Mouse (Mus musculus) adrenal gland, postnatal 36 days (tissue): ENCODE measurements at regions not wholly inside any gene's neighbourhood (a gene's known extent, or its start where the extent isn't known, plus 50 kb on each side); places are given as distances from the start of the nearest gene placed in this dataset.

Source experiments
- DNase-seq, 2 experiments: peaks; one replicate each; pipeline ENCODE4 v3.0.0; 2021; ENCODE audit warnings: mixed read lengths in 1 of 2

- peak; percentile 34 to 35 for DNase-seq
These were observed 384.4 kb downstream of the Rapgef2 start for GRCm38 (mm10) chr3:78901838-78902484.

DNA sequence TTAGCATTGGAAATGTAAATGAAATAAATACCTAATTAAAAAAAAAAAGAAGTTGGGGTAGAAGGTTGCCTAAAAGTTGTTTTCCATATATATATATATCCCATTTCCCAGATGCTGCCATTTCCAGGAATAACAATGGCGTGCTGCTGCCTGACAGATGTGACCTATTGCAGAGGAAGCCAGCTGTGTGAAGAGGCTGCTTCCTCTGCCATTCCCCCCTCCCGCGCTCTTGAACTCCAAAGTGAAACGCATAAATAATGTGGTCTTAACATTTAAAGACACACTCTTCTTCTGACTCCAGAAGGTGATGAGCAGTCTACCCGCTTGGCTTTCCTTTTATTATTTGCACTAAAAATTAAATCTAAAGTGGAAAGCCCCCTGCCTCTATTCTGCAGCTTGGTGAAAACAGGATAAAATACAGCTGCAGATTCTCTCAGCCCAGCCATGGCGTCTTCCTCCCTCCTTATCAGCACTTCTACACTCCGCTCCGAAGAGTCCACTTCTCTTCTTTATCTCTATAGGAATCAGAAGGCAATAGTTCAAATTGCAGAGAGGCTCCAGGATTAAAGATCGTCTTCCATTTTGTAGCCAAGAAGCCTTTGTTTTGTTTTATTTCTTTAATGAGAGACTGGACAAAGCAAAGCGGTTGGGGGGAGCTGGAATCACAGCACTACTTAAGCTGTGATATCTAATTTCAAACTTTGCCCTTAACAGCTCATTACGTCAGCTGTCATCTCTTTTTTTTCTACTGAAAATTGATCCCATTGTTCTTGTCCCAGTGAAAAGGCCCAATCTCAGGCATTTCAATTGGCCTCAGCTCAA, 385.1 kb downstream of the Rapgef2 start:
- no peak for DNase-seq

GRCm38 (mm10) chr3:78899446-78900230, 386.7 kb downstream of the Rapgef2 start:
- DNase-seq, result no peak

DNA sequence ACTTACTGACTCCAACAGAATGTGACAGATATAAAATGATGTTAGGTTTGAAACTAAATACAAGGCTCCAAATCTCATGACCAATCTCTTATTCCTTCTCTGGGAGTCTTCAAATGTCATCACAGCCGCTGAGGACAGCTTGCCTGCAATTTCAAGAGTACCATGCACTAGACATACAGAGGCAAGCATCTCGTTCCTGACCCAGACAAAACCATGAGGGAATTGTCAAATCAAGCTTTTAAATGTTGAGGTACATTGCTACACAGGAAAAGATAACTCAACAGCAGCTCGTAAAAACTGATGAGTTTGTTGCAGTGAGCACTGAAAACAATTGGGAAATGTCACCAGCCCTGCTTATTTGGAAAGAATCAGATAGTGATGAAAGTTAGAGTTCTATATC, 397.0 kb downstream of the Rapgef2 start:
- DNase-seq, result no peak

DNA sequence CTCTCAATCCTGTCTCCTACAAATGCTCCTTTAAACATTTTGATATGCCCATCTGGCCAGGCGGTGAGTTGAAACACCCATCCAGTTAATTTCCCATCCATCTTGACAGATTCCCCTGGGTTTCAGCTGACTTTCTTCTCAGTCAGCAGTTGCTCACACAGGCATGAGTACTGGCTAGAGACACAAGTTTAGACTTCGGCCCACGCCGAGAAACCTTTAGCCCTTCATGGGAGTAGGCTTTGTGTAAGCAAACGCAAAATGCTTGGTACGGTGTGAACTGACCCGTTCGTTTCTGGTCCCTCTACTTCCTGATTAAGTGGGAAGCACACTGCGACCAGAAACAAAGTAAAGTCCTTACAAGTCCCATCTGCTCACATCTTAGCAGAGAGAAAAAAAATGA, 401.6 kb downstream of the Rapgef2 start:
- DNase-seq, result no peak

DNA sequence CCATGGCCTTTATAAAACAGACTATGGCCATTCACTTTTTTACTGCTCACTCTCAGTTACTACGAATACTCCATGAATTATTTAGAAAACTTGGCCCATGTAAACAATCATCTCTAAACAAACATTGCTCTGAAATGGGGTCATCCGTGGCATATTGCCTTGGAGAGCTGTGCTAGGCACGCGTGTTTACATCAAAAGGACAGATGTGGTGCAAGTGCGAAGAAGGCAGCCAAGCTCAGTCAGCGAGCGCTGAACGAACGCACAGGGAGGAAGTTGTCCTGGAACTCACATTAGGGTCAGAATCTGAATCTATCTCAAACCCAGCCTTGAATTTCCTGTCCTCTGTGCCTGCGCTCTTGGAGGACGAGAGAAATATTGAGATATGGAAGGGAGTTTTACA, 402.3 kb downstream of the Rapgef2 start:
- DNase-seq, result no peak

DNA sequence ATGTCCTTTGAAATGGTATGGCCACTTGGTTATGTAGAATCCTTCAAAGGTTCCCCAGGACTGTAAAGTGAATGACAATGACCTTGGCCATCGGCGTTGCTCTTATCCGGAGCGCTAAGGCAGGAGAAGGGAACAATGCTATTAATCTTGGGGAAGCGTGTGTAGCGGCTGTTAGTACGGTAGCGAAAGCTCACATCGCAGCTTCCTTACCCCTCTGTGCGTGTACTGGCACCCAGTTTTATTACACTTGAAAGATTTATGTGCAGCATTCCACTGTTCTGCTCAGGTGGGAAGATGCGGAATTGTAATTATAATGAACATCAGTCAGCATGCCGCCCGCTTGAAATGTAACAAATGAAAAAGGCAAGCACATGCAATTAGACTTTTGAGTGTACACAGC, 406.2 kb downstream of the Rapgef2 start:
- DNase-seq, result no peak

- DNase-seq, result no peak
These were observed 409.0 kb downstream of the Rapgef2 start for GRCm38 (mm10) chr3:78877323-78877722.

- DNase-seq, result no peak
These were observed 419.4 kb downstream of the Rapgef2 start for GRCm38 (mm10) chr3:78866896-78867295.

GRCm38 (mm10) chr3:78866083-78866726, 420.1 kb downstream of the Rapgef2 start:
- no peak for DNase-seq

DNA sequence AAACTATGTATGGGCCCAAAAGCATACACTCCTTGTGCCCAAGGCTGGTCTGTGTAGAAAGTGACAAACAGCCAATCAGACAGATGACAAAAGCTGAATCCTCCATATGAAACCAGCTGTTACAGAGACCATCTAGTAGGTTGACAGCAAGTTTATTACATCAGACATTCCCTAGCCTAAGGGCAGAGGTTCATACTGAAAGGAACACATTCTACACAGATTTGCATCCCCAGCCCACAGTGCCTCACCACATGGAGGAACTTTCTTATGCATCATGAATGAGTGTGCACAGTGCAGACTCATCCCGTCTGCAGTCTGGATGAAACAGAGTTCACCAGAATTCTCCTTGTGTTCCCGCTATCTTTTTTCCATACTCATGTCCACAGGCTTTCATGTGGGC, 423.3 kb downstream of the Rapgef2 start:
- no peak for DNase-seq

- no peak for DNase-seq
These were observed 439.5 kb downstream of the Rapgef2 start for GRCm38 (mm10) chr3:78846617-78847318.

DNA sequence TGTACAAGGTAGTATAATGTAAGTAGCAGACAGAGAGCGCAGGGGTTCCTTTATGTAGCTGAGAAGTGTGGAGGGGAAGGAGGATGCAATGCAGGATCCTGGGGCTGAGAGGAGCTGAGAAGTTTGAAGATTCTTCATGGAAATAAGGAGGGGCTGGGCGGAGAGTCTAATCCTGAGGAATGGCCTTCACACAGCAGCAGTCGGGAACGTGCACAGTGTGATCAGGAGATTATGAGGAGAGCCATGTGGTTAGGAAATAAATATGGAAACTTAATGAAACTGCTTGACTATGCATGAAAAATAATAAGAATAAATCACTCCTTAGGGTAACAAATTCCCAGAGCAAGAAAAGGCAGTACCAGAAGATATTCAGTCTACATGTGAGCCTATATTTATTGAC, 445.1 kb downstream of the Rapgef2 start:
- DNase-seq, result no peak

GRCm38 (mm10) chr3:78836824-78837223, 449.5 kb downstream of the Rapgef2 start:
- DNase-seq, result no peak

DNA sequence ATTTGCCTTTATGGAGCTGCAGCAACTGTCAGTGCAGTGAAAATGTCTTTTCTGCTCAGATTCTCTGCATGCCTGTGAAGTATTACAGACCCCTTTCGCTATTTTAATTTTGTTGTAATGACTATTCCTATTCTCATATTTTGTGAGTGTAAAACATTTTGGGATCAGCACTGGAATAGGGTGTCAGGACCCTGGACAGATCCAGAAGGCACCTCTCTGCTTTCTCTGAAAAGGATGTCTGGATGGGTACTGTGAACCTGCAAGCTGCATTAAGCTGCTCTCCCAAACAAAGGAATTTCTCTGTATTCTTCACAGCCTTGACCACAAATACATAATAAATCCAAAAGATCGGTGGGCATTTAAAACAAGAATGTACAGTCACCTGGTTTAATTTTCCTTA, 460.8 kb downstream of the Rapgef2 start:
- peak; percentile 4 to 41 for DNase-seq

- DNase-seq, result no peak
These were observed 473.9 kb downstream of the Rapgef2 start for GRCm38 (mm10) chr3:78812425-78812824.

DNA sequence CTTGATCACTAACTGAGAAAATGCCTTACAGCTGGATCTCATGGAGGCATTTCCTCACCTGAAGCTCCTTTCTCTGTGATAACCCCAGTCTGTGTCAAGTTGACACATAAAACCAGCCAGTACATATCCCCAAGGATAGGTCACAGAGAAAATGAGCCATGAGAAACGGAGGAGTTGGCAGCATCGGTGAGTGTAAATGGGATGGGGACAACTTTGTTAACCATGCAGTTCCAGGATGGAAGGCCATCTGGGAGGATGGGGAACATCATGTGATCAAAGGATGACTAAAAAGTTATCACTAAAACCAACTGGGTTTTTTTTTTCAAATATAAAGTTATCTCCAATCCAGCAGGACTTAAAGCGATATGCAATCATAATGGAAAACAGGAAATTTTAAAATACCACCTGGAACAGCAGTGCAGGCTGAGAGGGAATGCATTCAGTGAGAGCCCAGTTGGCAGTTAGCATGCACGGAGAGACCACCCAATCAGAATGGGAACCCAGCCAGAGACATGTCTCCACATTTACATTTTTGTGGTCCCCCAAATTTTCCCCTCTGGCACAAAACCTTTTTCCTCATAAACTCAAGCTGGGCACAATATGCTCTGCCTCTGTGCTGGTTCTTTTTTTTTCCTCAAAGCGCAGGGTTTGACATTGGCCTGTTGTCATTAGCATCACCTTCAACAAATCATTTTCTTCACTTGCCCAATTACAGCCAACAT, 475.7 kb downstream of the Rapgef2 start:
- DNase-seq, result no peak

GRCm38 (mm10) chr3:78803176-78803575, 483.1 kb downstream of the Rapgef2 start:
- peak in 1 of 2 experiments; percentile 40 for DNase-seq

DNA sequence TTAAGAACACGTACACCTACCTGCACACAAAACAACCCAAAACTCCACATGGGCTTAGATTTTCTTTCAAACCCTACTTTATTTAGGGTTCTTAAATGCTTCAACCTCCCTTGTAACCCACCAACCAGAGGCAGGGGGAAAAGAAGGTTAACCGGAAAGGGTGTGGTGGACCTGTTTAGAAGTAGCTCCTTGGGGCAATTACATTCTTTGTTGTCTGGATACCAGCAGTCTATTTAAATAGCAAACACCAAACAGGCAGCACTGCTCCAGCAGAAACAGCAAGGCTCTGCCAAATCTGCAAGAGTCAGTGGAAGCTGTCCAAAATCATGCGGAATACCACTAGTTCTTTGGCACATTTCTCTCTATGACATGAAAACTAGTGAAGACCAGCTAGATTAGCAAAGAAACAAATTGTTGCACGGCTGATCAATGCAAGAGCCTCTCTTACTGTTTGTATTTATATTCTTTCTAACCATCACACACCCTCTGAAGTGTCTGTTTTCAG, 490.3 kb downstream of the Rapgef2 start:
- DNase-seq, result peak in 1 of 2 experiments; percentile 3

DNA sequence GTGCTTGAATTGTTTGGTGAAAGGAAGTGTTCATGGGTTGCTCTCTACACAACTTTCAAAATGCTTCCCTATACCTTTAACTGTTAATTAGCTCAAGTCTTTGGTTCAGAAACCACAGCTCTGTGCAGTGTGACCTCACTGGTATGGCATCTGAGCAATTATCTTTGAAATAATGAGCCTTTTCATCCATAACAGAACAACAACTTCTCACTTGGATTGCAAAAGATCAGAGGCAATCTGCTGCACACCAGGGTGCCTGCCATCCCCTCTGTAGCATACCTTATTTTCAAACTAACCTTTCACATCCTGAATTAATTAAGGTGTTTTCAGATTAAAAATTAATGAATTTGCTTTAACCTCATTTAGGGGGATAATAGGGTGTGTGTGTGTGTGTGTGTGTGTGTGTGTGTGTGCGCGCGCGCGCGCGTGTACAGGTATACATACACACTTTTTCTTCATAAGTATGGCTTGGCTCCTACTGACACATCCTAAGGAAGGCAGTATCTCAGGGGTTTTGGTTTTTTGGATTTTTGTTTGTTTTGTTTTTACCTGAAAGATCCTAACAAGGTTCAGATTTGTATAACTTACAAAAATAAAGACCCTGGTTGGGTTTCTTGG, 493.8 kb downstream of the Rapgef2 start:
- DNase-seq, result no peak
